Mouse (Mus musculus) myocyte (in vitro differentiated cells): Measurements from ENCODE around the gene Kdm5c.

Source experiments
- MAX ChIP-seq: IDR thresholded peaks from one replicate; pipeline ENCODE4 v1.6.1; 2011; ENCODE audit warnings: low read depth, mild to moderate bottlenecking, control low read depth
- MYOG ChIP-seq, 3 experiments: IDR thresholded peaks; one replicate each; pipeline ENCODE4 v1.6.1; 2011; ENCODE audit warnings: control low read depth in 2 of 3, low read depth in 2 of 3, mild to moderate bottlenecking in 2 of 3; ENCODE audit not compliant: insufficient read length in 2 of 3, control insufficient read depth in 1 of 3, insufficient read depth in 1 of 3

GRCm38 (mm10) chrX:152224280-152224679, 8.5 kb upstream of the Kdm5c start:
- TF ChIP-seq MAX (no peak), MYOG (IDR thresholded peaks at IDR 0.05; ENCODE audit: control insufficient read depth in 1 of 3, insufficient read depth in 1 of 3, insufficient read length in 2 of 3, low read depth in 2 of 3) (no peak)
